Mouse (Mus musculus): ENCODE results near the gene Acvr1b.

GRCm38 (mm10) chr15:101253563-101253885 is 79.7 kb downstream of the Acvr1b start:
- TF ChIP-seq CTCF (IDR thresholded peaks at IDR 0.05) = no peak
- TF ChIP-seq EP300 (IDR thresholded peaks at IDR 0.05) = no peak

All from lung, postnatal 0 days (tissue).